Mouse (Mus musculus) kidney, postnatal 36 days (tissue): ENCODE results near the gene Zfp81.
"Not testable (repeated sequence)": the region's sequence is repeated elsewhere in the genome, so short reads cannot be mapped to it uniquely, and the experiment has no call there.

Experiments
- DNase-seq, 2 experiments: peaks; one replicate each; pipeline ENCODE4 v3.0.0; 2021 to 2022; ENCODE audit warnings: mixed read lengths in 2 of 2

Zfp81 gene

GRCm38 (mm10) chr17:33358411-33359384 lies at the start of gene Zfp81:
Gene Zfp81 (minus strand): TSS chr17:33358878.
- DNase-seq = peak; percentile 86 to 91

DNA sequence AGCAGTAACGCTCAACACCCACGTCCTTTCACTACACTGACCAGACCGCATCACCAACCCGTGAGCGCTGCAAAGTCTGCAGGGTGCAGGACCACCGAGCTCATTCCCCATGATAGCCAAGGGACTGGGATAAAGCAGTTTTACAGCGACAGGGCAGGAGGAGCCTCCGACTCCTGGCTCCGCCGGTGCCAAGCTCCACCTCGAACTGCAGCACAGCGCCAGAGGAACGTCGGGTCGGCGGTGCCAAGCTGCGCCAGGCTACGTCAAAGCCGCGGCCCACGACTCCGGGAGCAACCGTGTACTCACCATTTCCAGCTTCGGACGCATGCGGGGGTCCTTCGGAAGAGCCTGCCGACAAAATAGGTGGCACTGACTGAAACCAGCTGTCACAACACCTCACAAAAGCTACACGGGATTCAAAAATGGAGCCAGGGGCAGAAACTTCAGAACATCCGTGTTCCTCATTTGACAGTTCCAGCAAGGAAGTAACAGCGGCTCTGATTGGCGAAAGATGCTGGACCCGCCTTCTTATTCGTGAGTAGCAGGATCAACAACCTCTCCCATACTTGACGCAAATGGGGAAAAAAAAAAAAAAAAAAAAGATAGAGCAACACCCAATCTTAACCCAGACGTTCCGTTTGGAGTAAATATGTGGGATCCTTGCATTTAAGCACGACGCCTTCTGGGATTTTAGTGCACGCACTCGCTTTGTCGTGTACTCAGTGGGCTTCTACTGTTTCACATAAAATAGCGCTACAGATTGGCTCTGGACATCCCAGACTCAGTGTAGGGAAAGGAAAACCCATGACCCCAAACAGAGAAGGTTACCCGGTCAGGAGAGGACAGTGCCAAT lies 35.7 kb upstream of the Zfp81 start, which contains the start of gene Zfp101:
Gene Zfp101 (minus strand): TSS at position 460 of the 853 bp plus-strand sequence.
- DNase-seq = peak; percentile 92 to 96

DNA sequence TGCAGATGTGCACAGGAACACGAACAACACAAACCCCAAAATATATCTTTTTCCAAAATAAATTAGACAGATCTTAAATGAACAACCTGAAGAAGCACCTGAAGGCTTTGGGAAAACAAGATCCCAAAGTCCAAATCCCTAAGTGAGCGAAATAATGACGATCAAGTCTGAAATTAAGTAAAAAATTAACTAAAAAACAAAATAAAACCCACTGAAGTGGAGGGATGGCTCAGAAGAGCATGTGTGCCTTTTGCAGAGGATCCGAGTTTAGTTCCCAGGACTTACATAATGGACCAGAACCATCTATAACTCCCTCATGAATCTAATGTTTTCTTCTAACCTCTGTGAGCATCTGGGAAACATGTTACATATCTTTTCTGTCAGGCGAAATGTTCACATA lies 33.6 kb upstream of the Zfp81 start:
- DNase-seq = peak in 1 of 2 experiments; percentile 18

DNA sequence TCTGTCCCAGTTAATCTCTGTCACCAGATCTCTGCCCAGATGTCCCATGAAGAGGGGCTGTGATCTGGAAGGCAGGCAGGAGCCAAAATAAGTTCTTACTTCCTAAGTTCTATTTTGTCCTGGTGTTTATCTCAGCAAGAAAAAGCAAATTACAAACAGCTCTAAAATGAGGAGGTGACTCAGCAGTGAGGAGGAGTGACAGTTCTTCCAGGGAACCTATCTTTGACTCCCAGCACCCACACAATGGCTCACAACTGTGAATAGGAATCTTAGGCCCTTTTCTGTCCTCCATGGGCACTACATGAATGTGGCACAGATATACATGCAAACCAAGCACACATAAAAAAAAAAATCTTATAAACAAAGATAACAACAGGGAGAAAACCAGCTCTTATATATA lies 27.0 kb upstream of the Zfp81 start:
- no peak for DNase-seq

DNA sequence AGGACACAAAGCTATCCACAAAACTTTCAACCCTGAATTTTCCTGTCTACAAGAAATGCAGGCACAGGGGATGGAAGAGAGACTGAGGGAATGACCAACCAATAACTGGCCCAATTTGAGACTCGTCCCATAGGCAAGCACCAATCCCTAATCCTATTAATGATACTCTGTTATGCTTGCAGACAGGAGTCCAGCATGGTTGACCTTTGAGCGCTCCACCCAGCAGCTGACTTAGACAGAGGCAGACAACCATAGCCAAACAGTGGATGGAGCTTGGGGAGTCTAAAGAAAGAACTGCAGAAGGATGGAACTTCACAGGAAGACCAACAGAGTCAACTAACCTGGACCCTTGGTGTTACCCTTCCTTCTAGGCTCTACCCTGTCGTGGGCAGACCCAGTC lies 14.1 kb upstream of the Zfp81 start:
- peak; percentile 58 to 59 for DNase-seq

- DNase-seq = no peak
These were observed 5.7 kb downstream of the Zfp81 start for GRCm38 (mm10) chr17:33352981-33353380.

- DNase-seq = not testable (repeated sequence)
These were observed 68.9 kb downstream of the Zfp81 start for GRCm38 (mm10) chr17:33289876-33290149.

DNA sequence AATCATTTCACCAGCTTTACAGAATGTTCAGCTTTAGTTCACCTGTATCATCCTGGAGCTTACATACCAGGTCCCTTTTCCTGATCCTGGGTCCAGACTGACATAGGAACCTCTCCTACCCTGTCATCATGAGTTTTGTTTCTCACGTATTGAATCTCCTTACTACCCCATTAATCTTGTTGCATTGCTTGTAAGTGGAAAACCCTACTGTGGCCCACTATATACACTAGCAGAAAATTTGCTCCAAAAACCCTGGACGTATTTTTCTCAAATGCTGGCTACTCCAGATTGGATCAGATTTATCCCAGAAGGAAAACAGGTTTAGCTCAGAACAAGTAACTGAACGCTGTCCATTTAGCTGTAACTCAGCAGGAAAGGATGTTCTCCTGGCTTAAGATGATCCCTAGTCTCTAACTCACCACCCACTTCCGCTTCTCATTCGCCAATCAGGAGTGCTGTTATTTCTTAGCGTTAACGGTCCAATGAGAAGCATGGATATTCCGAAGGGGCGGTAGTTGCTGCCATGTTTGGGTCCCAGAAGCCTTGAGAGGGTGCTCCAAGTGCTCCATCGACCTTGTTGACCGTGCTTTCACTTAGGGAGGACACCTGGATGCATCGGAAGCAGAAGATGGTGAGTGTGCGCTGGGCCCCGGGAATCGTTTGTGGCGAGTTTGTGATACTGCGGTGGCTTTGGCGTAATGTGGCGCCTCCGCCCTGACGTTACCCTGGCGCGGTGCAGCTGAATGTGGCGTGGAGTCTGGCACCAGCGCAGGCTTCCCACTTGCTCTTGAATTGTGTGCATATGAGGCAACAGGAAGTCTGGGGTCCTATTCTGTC lies 69.4 kb downstream of the Zfp81 start, which contains the start of gene Zfp955b:
Gene Zfp955b (plus strand): TSS at position 506 of the 837 bp plus-strand sequence.
- not testable (repeated sequence) for DNase-seq
